Mouse (Mus musculus) CH12.LX (cell line): ENCODE data around the gene Gm20708. TPM values are rescaled to one million over a fixed set of nuclear protein-coding genes. Genes with fewer than 3 reads are reported as not detected.

Experiments
- DNase-seq: peaks from one replicate; pipeline ENCODE4 v3.0.0-alpha.2; 2013; ENCODE audit errors: extremely low read depth
- H3K27ac ChIP-seq: 2 replicates; pipeline ENCODE4 v1.5.1; 2012; ENCODE audit warnings: low read depth, mild to moderate bottlenecking, control low read depth, moderate library complexity; ENCODE audit not compliant: insufficient read depth
- H3K27me3 ChIP-seq: replicated peaks from 2 replicates; pipeline ENCODE3; 2012; ENCODE audit warnings: inconsistent platforms
- H3K36me3 ChIP-seq, 2 experiments: replicated peaks in 1 of 2; 2 replicates each; pipeline versions ENCODE3 to v1.6.1; 2012; ENCODE audit warnings: inconsistent platforms in 1 of 2, low read length in 1 of 2, mild to moderate bottlenecking in 1 of 2, mixed read lengths in 1 of 2, moderate library complexity in 1 of 2; ENCODE audit not compliant: control insufficient read depth in 1 of 2, insufficient read depth in 1 of 2
- H3K4me1 ChIP-seq, 2 experiments: 2 replicates each; pipeline ENCODE4 v1.6.1; 2012; ENCODE audit warnings: inconsistent platforms in 1 of 2, moderate library complexity in 1 of 2; ENCODE audit not compliant: insufficient read depth in 2 of 2, control insufficient read depth in 1 of 2
- H3K4me2 ChIP-seq: 2 replicates; pipeline ENCODE4 v1.6.1; 2012; ENCODE audit warnings: low read depth, mild to moderate bottlenecking, control low read depth; ENCODE audit not compliant: poor library complexity, insufficient read depth, severe bottlenecking
- H3K4me3 ChIP-seq, 3 experiments: fragments of 150-350 bp in 1 of 3; sonication (generic) in 1 of 3; replicated peaks in 1 of 3; 2 replicates each; pipeline versions ENCODE3 to v1.5.1; 2011 to 2012; ENCODE audit warnings: low read depth in 2 of 3, low read length in 2 of 3, mild to moderate bottlenecking in 2 of 3, moderate library complexity in 2 of 3, control low read depth in 1 of 3, improper control_type of control experiment in 1 of 3, inconsistent platforms in 1 of 3, mixed read lengths in 1 of 3; ENCODE audit not compliant: poor library complexity in 1 of 3
- H3K79me2 ChIP-seq: replicated peaks from 2 replicates; pipeline ENCODE4 v1.6.1; 2012; ENCODE audit warnings: mild to moderate bottlenecking, moderate library complexity; ENCODE audit not compliant: control insufficient read depth, poor library complexity, insufficient read depth, severe bottlenecking; ENCODE audit errors: extremely low read depth
- H3K9ac ChIP-seq: 2 replicates; pipeline ENCODE4 v1.6.1; 2012; ENCODE audit warnings: low read depth, mild to moderate bottlenecking, control low read depth, moderate library complexity; ENCODE audit not compliant: insufficient read depth
- H3K9me3 ChIP-seq: replicated peaks from 2 replicates; pipeline ENCODE3; 2012; ENCODE audit warnings: low read length, inconsistent platforms, mixed read lengths
- BHLHE40 ChIP-seq: IDR thresholded peaks from 2 replicates; pipeline ENCODE4 v1.6.1; 2011; ENCODE audit warnings: mild to moderate bottlenecking, low read depth, low read length, improper control_type of control experiment
- CHD1 ChIP-seq: IDR thresholded peaks from 2 replicates; pipeline ENCODE4 v1.6.1; 2012; ENCODE audit warnings: low read depth, low read length, improper control_type of control experiment, inconsistent platforms
- CHD2 ChIP-seq: IDR thresholded peaks from 2 replicates; pipeline ENCODE4 v1.6.1; 2011; ENCODE audit warnings: low read length, improper control_type of control experiment
- CTCF ChIP-seq, 2 experiments: IDR thresholded peaks in 1 of 2; conservative IDR thresholded peaks in 1 of 2; 2 replicates each; pipeline ENCODE4 v1.5.1; 2011 to 2012; ENCODE audit warnings: low read depth in 2 of 2, low read length in 2 of 2, improper control_type of control experiment in 1 of 2, inconsistent platforms in 1 of 2, mild to moderate bottlenecking in 1 of 2, moderate library complexity in 1 of 2
- E2F4 ChIP-seq: IDR thresholded peaks from 2 replicates; pipeline ENCODE4 v1.6.1; 2011; ENCODE audit warnings: low read depth, low read length, improper control_type of control experiment; ENCODE audit not compliant: insufficient replicate concordance
- ELF1 ChIP-seq: IDR thresholded peaks from 2 replicates; pipeline ENCODE4 v1.6.1; 2014; ENCODE audit warnings: low read depth, mild to moderate bottlenecking, inconsistent platforms, low read length, improper control_type of control experiment
- EP300 ChIP-seq: IDR thresholded peaks from 2 replicates; pipeline ENCODE4 v1.6.1; 2011; ENCODE audit warnings: low read length, improper control_type of control experiment
- ETS1 ChIP-seq: conservative IDR thresholded peaks from 2 replicates; pipeline ENCODE4 v1.6.1; 2012; ENCODE audit warnings: low read depth, mild to moderate bottlenecking, inconsistent platforms, low read length, improper control_type of control experiment, moderate library complexity
- GABPA ChIP-seq: IDR thresholded peaks from 2 replicates; pipeline ENCODE4 v1.6.1; 2012; ENCODE audit warnings: low read depth, low read length, improper control_type of control experiment, inconsistent platforms; ENCODE audit not compliant: insufficient replicate concordance
- HCFC1 ChIP-seq: IDR thresholded peaks from 2 replicates; pipeline ENCODE4 v1.6.1; 2012; ENCODE audit warnings: low read depth, mild to moderate bottlenecking, inconsistent platforms, low read length, improper control_type of control experiment
- IRF4 ChIP-seq: IDR thresholded peaks from 2 replicates; pipeline ENCODE4 v1.6.1; 2014; ENCODE audit warnings: low read depth, mild to moderate bottlenecking, inconsistent platforms, low read length, improper control_type of control experiment
- JUN ChIP-seq: IDR thresholded peaks from 2 replicates; pipeline ENCODE4 v1.6.1; 2011; ENCODE audit warnings: low read depth, mild to moderate bottlenecking, low read length, improper control_type of control experiment, moderate library complexity; ENCODE audit not compliant: insufficient read depth
- KAT2A ChIP-seq: IDR thresholded peaks from 2 replicates; pipeline ENCODE4 v1.6.1; 2012; ENCODE audit warnings: low read length, improper control_type of control experiment, inconsistent platforms; ENCODE audit not compliant: insufficient replicate concordance
- MAFK ChIP-seq: IDR thresholded peaks from 2 replicates; pipeline ENCODE4 v1.6.1; 2011; ENCODE audit warnings: low read length, improper control_type of control experiment; ENCODE audit not compliant: insufficient replicate concordance
- MAX ChIP-seq: IDR thresholded peaks from 2 replicates; pipeline ENCODE4 v1.6.1; 2011; ENCODE audit warnings: low read length, improper control_type of control experiment
- MAZ ChIP-seq: IDR thresholded peaks from 2 replicates; pipeline ENCODE4 v1.6.1; 2012; ENCODE audit warnings: low read depth, mild to moderate bottlenecking, inconsistent platforms, low read length, improper control_type of control experiment, moderate library complexity
- MXI1 ChIP-seq: IDR thresholded peaks from 2 replicates; pipeline ENCODE4 v1.6.1; 2011; ENCODE audit warnings: mild to moderate bottlenecking, low read depth, low read length, improper control_type of control experiment
- MYC ChIP-seq: IDR thresholded peaks from 2 replicates; pipeline ENCODE4 v1.6.1; 2011; ENCODE audit warnings: low read depth, mild to moderate bottlenecking, improper control_type of control experiment, low read length
- NELFE ChIP-seq: IDR thresholded peaks from 2 replicates; pipeline ENCODE4 v1.6.1; 2011; ENCODE audit warnings: low read depth, low read length, improper control_type of control experiment
- PAX5 ChIP-seq: IDR thresholded peaks from 2 replicates; pipeline ENCODE4 v1.6.1; 2012; ENCODE audit warnings: low read length, inconsistent platforms, mixed read lengths
- POLR2AphosphoS2 ChIP-seq: IDR thresholded peaks from 2 replicates; pipeline ENCODE4 v1.6.1; 2011; ENCODE audit warnings: low read depth, low read length, improper control_type of control experiment
- RAD21 ChIP-seq: IDR thresholded peaks from 2 replicates; pipeline ENCODE4 v1.6.1; 2011; ENCODE audit warnings: low read depth, mild to moderate bottlenecking, low read length, improper control_type of control experiment, moderate library complexity
- RCOR1 ChIP-seq: conservative IDR thresholded peaks from 2 replicates; pipeline ENCODE4 v1.6.1; 2012; ENCODE audit warnings: low read depth, mild to moderate bottlenecking, inconsistent platforms, low read length, improper control_type of control experiment
- TCF12 ChIP-seq: IDR thresholded peaks from 2 replicates; pipeline ENCODE4 v1.6.1; 2014; ENCODE audit warnings: low read depth, mild to moderate bottlenecking, inconsistent platforms, low read length, improper control_type of control experiment
- UBTF ChIP-seq: IDR thresholded peaks from 2 replicates; pipeline ENCODE4 v1.6.1; 2012; ENCODE audit warnings: low read depth, mild to moderate bottlenecking, inconsistent platforms, low read length, improper control_type of control experiment, moderate library complexity
- USF1 ChIP-seq: IDR thresholded peaks from 2 replicates; pipeline ENCODE4 v1.6.1; 2014; ENCODE audit warnings: low read depth, mild to moderate bottlenecking, inconsistent platforms, low read length, improper control_type of control experiment
- USF2 ChIP-seq: conservative IDR thresholded peaks from 2 replicates; pipeline ENCODE4 v1.6.1; 2011; ENCODE audit warnings: low read depth, low read length, improper control_type of control experiment
- ZC3H11A ChIP-seq: IDR thresholded peaks from 2 replicates; pipeline ENCODE4 v1.6.1; 2012; ENCODE audit warnings: low read depth, mild to moderate bottlenecking, inconsistent platforms, low read length, improper control_type of control experiment
- ZKSCAN1 ChIP-seq: IDR thresholded peaks from 2 replicates; pipeline ENCODE4 v1.6.1; 2012; ENCODE audit warnings: low read depth, inconsistent platforms, low read length, improper control_type of control experiment, borderline replicate concordance
- ZMIZ1 ChIP-seq: IDR thresholded peaks from 2 replicates; pipeline ENCODE4 v1.6.1; 2012; ENCODE audit warnings: low read depth, mild to moderate bottlenecking, inconsistent platforms, low read length, improper control_type of control experiment
- dilution Hi-C: fragments of 300-500 bp; cut with MboI; formaldehyde crosslinking; loops from 2 replicates; pipeline ENCODE4 v1.14.3; 2020; ENCODE audit warnings: low sequenced_read_pairs; ENCODE audit not compliant: extremely low pct_unique_long_range_greater_than_20kb, extremely low pct_ligation_motif_present
- in situ Hi-C: fragments of 300-500 bp; cut with MboI; formaldehyde crosslinking; loops from 3 replicates; pipeline ENCODE4 v1.14.3; 2019; ENCODE audit warnings: low sequenced_read_pairs, low pct_ligation_motif_present, low pct_unique_long_range_greater_than_20kb, mixed read lengths
- polyA plus RNA-seq: library from polyadenylated mRNA; unstranded; fragments of >175 nt; gene quantifications from 2 replicates; pipeline ENCODE4 v1.2.1, GENCODE M21; 2012; ENCODE audit warnings: low read depth; ENCODE audit not compliant: insufficient read length
- total RNA-seq, 2 experiments: library from RNA; depleted of rRNA; stranded (reverse); fragments of 300-350 nt in 1 of 2; fragments of >200 nt in 1 of 2; gene quantifications; 2 replicates each; pipeline ENCODE4 v1.2.3; 2012 to 2014

Gm20708 gene
- total and polyA plus RNA-seq, 3 experiments: 0.50 to 1.0 (median 0.80) TPM

DNA sequence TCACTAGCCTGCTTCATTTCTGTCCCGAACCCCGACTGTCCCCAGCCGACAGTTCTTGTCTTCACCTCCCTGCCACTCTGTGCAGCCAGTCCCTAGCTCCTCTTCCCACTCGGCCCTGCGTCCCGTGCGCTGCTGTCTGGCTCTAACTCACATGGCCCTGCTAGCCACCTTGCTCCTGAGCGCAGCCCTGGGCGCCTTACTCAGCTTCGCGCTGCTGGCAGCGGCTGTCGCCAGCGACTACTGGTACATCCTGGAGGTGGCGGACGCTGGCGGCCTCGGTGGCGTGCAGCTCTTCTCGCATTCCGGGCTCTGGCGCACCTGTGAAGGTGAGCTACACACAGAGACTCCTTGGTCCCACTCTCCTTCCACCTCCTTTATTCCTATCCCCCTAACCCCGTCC, 51.1 kb downstream of the Gm20708 start, which contains the start of gene Tmem235:
Gene Tmem235, plus strand, starts transcription at position 152 of the 400 bp plus-strand sequence.
- no peak within 1 kb of the TSS for H3K4me2 ChIP-seq
- H3K4me1 ChIP-seq: peaks cover under 1 to 9% of the 10 kb centered on the region in 2 experiments
- DNase-seq: no peak
- H3K9ac ChIP-seq: no peak within 1 kb of the TSS
- H3K27ac ChIP-seq: no peak within 1 kb of the TSS
- peaks cover 13% of the 10 kb centered on the region for H3K9me3 ChIP-seq
- TF ChIP-seq CTCF (conservative IDR thresholded peaks at IDR 0.05 in 1 of 2, IDR thresholded peaks at IDR 0.05 in 1 of 2; ENCODE audit: low read depth in 2 of 2, low read length in 2 of 2) (no peak), RCOR1 (no peak), HCFC1 (no peak), CHD1 (no peak), ELF1 (no peak), UBTF (no peak), USF1 (no peak), E2F4 (no peak), IRF4 (no peak), MAFK (no peak), GABPA (no peak), BHLHE40 (no peak), RAD21 (no peak), TCF12 (no peak), ETS1 (no peak), POLR2AphosphoS2 (no peak), ZC3H11A (no peak), JUN (no peak), CHD2 (no peak), PAX5 (no peak)
- peaks cover 3% of the 10 kb centered on the region for H3K27me3 ChIP-seq
- H3K4me3 ChIP-seq: no peak within 1 kb of the TSS
- dilution Hi-C loops (no loop called here), in situ Hi-C loops (loop anchor here (10.0 kb wide), 1 partner anchor 354 kb away; no protein-coding TSS in a partner anchor)
- peaks cover 21 to 37% of the 10 kb centered on the region in 2 experiments for H3K36me3 ChIP-seq
- no peaks in the 10 kb centered on the region for H3K79me2 ChIP-seq

DNA sequence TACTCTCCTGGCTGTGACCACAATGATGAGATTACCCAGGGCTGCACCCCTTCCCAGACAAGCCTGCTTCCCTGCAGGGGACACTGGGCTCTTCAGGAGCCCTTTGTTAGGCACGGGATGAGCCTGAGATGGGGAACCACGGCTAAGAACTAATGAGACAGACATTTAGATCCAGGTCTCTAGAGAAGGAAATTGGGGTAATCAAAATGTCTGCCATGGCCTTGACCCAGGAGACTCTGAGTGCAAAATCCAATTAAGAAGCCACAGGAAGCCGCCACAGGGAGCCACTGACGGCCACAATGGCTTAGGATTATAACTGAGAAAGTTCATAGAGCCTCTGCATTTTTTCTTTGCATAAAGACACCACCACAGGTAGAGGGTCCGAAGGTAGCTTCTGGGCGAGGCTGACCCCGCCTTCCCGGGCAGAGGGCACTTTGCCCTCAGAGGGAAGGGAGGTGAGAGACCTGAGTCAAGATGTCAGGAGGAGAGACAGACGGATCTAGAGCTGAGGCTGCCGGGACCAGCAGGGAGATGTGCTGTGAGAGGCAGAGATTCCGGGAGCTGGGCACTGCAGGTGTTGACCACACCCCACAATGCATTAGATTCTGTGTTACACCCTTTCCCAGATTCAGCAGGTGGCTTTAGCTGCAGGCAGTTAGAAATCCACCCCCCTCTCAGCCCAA, 53.8 kb downstream of the Gm20708 start:
- no peak overlapping the region for H3K27ac ChIP-seq
- in situ Hi-C loops: loop anchor here (10.0 kb wide), 1 partner anchor 351 kb away; no protein-coding TSS in a partner anchor
- TF ChIP-seq HCFC1 (no peak), CHD2 (no peak), MAZ (no peak), RAD21 (no peak), ZKSCAN1 (no peak), GABPA (no peak), CHD1 (no peak), POLR2AphosphoS2 (no peak), MXI1 (no peak), USF2 (no peak), KAT2A (no peak), ZMIZ1 (no peak), MAX (no peak), NELFE (no peak), ETS1 (no peak), ZC3H11A (no peak), EP300 (no peak), ELF1 (no peak), MYC (no peak)
- no peaks in the 10 kb centered on the region for H3K79me2 ChIP-seq
- no peak overlapping the region for H3K4me3 ChIP-seq
- dilution Hi-C loops: no loop called here
- peaks cover 16% of the 10 kb centered on the region for H3K27me3 ChIP-seq
- H3K4me2 ChIP-seq: no peak overlapping the region
- DNase-seq: no peak
- H3K36me3 ChIP-seq: peaks cover 0 to 12% of the 10 kb centered on the region in 2 experiments
- H3K4me1 ChIP-seq: peaks cover 11 to 22% of the 10 kb centered on the region in 2 experiments
- no peaks in the 10 kb centered on the region for H3K9me3 ChIP-seq
- H3K9ac ChIP-seq: no peak overlapping the region
